Mouse (Mus musculus): ENCODE results near the gene Ccdc78. TPM values are rescaled to one million over a fixed set of nuclear protein-coding genes. Genes with fewer than 3 reads are reported as not detected.

Gene Ccdc78
- polyA plus RNA-seq, 1 experiment from 2014 or later, result 0.11 TPM

DNA sequence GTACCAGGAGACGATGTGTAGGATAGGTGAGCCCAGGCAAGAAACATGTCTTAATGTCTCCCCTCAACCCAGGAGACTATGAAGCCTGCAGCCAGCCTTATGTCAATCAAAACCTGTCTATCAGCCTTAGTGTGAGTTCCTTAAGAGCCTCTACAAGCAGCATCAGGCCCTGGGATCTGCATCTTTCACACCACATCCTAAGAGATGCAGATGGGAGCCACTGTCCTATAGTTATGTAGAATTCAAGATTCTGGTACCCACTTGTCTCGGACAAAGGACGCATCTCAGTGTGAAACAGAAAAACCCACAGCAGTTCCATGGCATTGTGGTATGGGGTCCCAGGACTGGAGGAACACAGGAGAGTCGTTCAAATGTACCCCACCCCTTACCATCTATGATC is 31.3 kb upstream of the Ccdc78 start:
- Histone ChIP-seq H3K36me3 (ENCODE audit: control insufficient read depth, insufficient read depth, low read length) (no peaks in the 10 kb centered on the region), H3K9ac (ENCODE audit: low read length) (no peak overlapping the region; the same call in 1 of the 2 replicates), H3K4me3 (ENCODE audit: low read depth, low read length) (no peak overlapping the region), H3K9me3 (ENCODE audit: control insufficient read depth, low read length) (no peaks in the 10 kb centered on the region), H3K4me1 (ENCODE audit: control insufficient read depth, insufficient read depth, low read length) (no peaks in the 10 kb centered on the region), H3K27me3 (ENCODE audit: control insufficient read depth, insufficient read depth, low read length) (no peaks in the 10 kb centered on the region), H3K4me2 (no peak overlapping the region), H3K27ac (ENCODE audit: low read depth, low read length) (no peak overlapping the region)
- ATAC-seq (ENCODE audit: low FRiP score) (no peak), DNase-seq (ENCODE audit: low spot score, missing footprints) (no peak)
- WGBS, result 83% methylated on average over 4 of the region's 4 CpGs

DNA sequence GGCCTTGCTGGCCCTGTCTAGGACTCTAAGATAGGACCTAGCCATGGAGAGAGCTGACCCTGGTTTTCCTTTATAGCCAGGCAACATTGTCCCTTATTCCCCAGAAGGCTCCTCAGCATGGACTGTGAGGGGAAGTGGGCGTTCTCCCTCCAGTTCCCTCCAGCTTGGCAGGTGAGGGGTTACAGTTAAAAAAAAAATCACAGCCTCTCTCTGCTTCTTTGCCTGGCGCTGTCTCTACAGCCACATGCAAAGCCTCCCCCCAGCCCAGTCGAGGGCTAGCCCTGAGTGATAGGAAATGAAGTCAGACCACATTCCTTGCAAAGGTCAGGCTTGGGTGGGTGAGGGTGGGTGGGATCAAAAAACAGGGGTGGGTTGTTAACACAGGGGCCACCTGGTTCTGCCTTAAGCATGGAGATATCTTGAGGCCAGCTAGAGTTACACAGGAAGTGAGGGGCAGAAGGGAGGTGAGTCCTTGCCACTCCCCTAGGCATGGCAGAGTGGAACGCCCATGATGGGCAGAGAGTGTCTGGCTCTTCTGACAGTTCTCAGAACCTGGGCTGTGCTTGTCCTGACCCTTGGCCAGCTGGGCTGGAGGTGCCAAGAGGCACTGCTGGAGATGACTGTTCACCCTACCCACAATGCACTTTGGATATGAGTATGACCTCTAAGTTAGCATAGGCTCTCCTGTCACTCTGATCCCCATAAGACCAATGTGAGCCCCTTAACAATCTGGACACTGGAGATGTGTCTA is 30.6 kb upstream of the Ccdc78 start:
- Histone ChIP-seq H3K4me3 (ENCODE audit: low read depth, low read length) (no peak overlapping the region), H3K36me3 (ENCODE audit: control insufficient read depth, insufficient read depth, low read length) (no peaks in the 10 kb centered on the region), H3K4me1 (ENCODE audit: control insufficient read depth, insufficient read depth, low read length) (no peaks in the 10 kb centered on the region), H3K9me3 (ENCODE audit: control insufficient read depth, low read length) (no peaks in the 10 kb centered on the region), H3K27me3 (ENCODE audit: control insufficient read depth, insufficient read depth, low read length) (no peaks in the 10 kb centered on the region), H3K9ac (ENCODE audit: low read length) (no peak overlapping the region), H3K4me2 (no peak overlapping the region), H3K27ac (ENCODE audit: low read depth, low read length) (no peak overlapping the region)
- no peak for ATAC-seq (ENCODE audit: low FRiP score)
- 70% methylated on average over 4 of the region's 4 CpGs for whole genome bisulfite sequencing
- DNase-seq (ENCODE audit: low spot score, missing footprints), result no peak

DNA sequence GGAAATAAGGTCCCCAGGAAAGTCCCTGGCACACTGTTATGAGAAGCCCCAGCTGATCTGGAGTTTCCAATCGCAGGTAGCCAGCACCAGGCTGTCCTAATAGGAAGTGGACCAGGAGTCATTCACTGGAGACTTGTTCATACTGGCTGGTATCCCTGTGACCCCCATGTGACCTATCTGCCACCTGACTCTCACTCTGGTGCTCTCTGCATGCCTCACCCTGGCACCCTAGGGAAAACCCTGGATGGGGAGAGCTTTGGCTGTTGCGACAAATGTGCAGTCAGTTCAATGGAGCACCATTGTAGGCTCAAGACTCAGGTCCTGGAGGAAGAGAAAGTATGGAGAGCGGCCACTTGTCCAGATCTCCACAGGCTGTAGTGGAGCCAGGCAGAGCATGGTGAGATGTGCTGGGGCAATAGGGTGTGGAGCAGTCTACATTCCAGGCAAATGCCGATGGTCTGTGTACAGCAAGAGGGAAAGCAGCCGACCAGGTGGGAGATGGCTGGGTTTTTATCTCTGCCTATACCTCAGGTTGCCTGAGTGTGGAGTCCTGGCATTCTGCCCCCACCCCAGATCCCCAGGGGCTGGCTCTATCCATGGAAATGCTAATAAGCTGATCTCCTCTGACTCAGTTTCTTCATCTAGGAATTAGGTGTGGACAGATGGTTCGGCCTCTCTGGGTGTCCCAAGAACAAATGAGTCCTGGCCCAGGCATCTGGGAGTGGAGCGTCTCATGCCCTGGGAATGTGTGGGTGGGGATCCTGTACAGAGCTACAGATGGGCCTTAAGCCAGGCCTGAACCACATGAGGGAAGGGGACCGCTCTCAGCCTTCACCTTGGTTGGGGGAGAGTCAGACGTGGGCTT is 29.8 kb upstream of the Ccdc78 start:
- Histone ChIP-seq H3K9me3 (ENCODE audit: control insufficient read depth, low read length) (no peaks in the 10 kb centered on the region), H3K9ac (ENCODE audit: low read length) (no peak overlapping the region), H3K27me3 (ENCODE audit: control insufficient read depth, insufficient read depth, low read length) (no peaks in the 10 kb centered on the region), H3K36me3 (ENCODE audit: control insufficient read depth, insufficient read depth, low read length) (no peaks in the 10 kb centered on the region), H3K4me2 (no peak overlapping the region), H3K4me1 (ENCODE audit: control insufficient read depth, insufficient read depth, low read length) (no peaks in the 10 kb centered on the region), H3K27ac (ENCODE audit: low read depth, low read length) (no peak overlapping the region), H3K4me3 (ENCODE audit: low read depth, low read length) (no peak overlapping the region)
- no peak for ATAC-seq (ENCODE audit: low FRiP score)
- no peak for DNase-seq (ENCODE audit: low spot score, missing footprints)
- WGBS, result 88% methylated on average over 9 of the region's 9 CpGs

DNA sequence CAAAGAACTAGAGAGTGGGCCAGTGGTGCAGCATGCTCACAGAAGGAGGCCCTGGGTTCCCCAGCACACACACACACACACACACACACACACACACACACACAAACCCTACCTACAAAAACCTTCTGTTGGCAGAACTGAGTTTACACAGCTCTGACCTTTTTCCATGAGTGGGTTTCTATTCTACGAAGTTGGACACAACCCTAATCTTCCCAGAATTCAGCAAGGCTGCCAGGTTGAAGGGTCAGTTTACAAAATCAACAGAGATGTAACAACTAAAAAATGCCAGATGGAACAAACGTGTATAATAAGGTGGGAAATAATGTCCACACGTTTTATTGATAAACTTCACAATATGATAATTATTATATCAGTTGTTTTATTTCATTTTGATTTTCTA is 28.7 kb upstream of the Ccdc78 start:
- DNase-seq (ENCODE audit: low spot score, missing footprints) (no peak), ATAC-seq (ENCODE audit: low FRiP score) (no peak)
- no peaks in the 10 kb centered on the region for H3K9me3 ChIP-seq (ENCODE audit: control insufficient read depth, low read length)
- H3K4me3 ChIP-seq (ENCODE audit: low read depth, low read length), result no peak overlapping the region
- H3K27me3 ChIP-seq (ENCODE audit: control insufficient read depth, insufficient read depth, low read length), result no peaks in the 10 kb centered on the region
- H3K27ac ChIP-seq (ENCODE audit: low read depth, low read length), result no peak overlapping the region
- no peak overlapping the region for H3K9ac ChIP-seq (ENCODE audit: low read length)
- H3K36me3 ChIP-seq (ENCODE audit: control insufficient read depth, insufficient read depth, low read length), result no peaks in the 10 kb centered on the region
- H3K4me1 ChIP-seq (ENCODE audit: control insufficient read depth, insufficient read depth, low read length), result 0 out of 2 replicates have a peak, but pooled peaks cover 5% of the 10 kb centered on the region
- 84% methylated on average over 3 of the region's 3 CpGs for WGBS
- H3K4me2 ChIP-seq, result no peak overlapping the region

DNA sequence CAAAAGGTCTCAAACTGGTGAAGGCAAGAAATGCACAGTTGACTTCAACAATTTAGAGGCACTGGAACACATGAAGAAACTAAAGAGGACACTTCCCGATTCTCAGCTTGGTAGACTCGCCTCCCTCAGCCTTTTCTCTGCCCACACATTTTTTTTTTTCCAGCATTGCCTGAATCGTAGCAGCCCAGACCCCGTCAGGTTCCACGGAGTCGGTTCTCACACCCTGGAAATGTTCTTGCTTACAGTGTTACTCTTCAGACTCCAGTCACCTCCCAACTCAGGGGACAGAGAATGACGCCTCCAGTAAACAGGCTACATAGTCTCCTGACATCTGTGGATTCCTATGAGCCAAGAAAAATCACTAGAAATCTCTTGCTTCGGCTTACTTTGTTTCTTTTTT is 26.2 kb upstream of the Ccdc78 start:
- 86% methylated on average over 8 of the region's 8 CpGs for WGBS
- DNase-seq (ENCODE audit: low spot score, missing footprints), result no peak
- no peak for ATAC-seq (ENCODE audit: low FRiP score)

DNA sequence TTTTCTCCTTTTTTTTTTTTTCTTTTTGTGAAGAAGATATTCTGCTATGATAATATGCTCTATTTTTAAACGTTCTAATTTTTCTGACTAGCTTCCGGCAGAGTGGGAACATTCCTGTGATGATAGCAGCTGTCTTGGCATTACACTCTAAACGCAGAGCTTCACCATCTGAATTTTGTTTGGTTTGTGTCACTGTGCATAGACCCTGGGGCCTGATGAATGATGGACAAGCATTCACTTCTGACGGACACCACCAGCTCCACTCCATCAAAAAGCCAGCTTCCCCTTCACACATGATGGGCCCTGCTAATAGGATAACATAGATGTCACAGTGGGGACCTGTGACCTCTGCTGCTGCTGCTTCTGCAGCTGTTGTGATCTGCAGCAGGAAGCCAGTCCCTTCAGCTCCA is 24.8 kb upstream of the Ccdc78 start:
- H3K36me3 ChIP-seq (ENCODE audit: control insufficient read depth, insufficient read depth, low read length), result no peaks in the 10 kb centered on the region
- no peak overlapping the region for H3K9ac ChIP-seq (ENCODE audit: low read length)
- no peaks in the 10 kb centered on the region for H3K9me3 ChIP-seq (ENCODE audit: control insufficient read depth, low read length)
- no peak overlapping the region for H3K4me3 ChIP-seq (ENCODE audit: low read depth, low read length)
- H3K4me1 ChIP-seq (ENCODE audit: control insufficient read depth, insufficient read depth, low read length), result 0 out of 2 replicates have a peak, but pooled peaks cover 5% of the 10 kb centered on the region
- no peak overlapping the region for H3K27ac ChIP-seq (ENCODE audit: low read depth, low read length)
- no peak for DNase-seq (ENCODE audit: low spot score, missing footprints)
- 33% methylated on average over 4 of the region's 4 CpGs for WGBS
- H3K4me2 ChIP-seq, result no peak overlapping the region
- peaks cover 4% of the 10 kb centered on the region for H3K27me3 ChIP-seq (ENCODE audit: control insufficient read depth, insufficient read depth, low read length)
- ATAC-seq (ENCODE audit: low FRiP score), result no peak

More for the DNA sequence above, 26.2 kb upstream of the Ccdc78 start:
- Histone ChIP-seq H3K4me1 (ENCODE audit: control insufficient read depth, insufficient read depth, low read length) (0 out of 2 replicates have a peak, but pooled peaks cover 5% of the 10 kb centered on the region), H3K36me3 (ENCODE audit: control insufficient read depth, insufficient read depth, low read length) (no peaks in the 10 kb centered on the region), H3K27me3 (ENCODE audit: control insufficient read depth, insufficient read depth, low read length) (peaks cover 4% of the 10 kb centered on the region), H3K4me2 (no peak overlapping the region), H3K9ac (ENCODE audit: low read length) (no peak overlapping the region), H3K27ac (ENCODE audit: low read depth, low read length) (no peak overlapping the region), H3K9me3 (ENCODE audit: control insufficient read depth, low read length) (no peaks in the 10 kb centered on the region), H3K4me3 (ENCODE audit: low read depth, low read length) (no peak overlapping the region)

DNA sequence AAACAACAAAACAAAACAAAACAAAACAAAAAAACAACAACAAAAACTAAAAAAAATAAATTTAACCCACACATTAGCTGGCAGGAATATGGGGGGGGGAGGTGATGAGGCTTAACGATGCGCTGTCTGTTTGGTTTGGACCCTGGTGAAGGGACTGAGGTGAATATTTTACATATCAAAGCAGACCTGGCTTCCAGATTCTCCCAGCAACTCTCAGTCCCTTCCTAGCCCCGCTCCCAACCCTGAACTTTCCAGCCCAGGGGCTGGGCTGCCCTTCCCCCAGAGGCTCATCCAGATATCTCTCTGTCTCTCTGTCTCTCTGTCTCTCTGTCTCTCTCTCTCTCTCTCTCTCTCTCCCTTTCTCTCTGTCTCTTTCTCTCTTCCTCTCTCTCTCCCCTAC is 23.8 kb upstream of the Ccdc78 start:
- no peak for DNase-seq (ENCODE audit: low spot score, missing footprints)
- Histone ChIP-seq H3K4me3 (ENCODE audit: low read depth, low read length) (no peak overlapping the region), H3K36me3 (ENCODE audit: control insufficient read depth, insufficient read depth, low read length) (no peaks in the 10 kb centered on the region), H3K27me3 (ENCODE audit: control insufficient read depth, insufficient read depth, low read length) (peaks cover 4% of the 10 kb centered on the region), H3K27ac (ENCODE audit: low read depth, low read length) (no peak overlapping the region), H3K4me1 (ENCODE audit: control insufficient read depth, insufficient read depth, low read length) (0 out of 2 replicates have a peak, but pooled peaks cover 5% of the 10 kb centered on the region), H3K9ac (ENCODE audit: low read length) (no peak overlapping the region), H3K9me3 (ENCODE audit: control insufficient read depth, low read length) (no peaks in the 10 kb centered on the region), H3K4me2 (no peak overlapping the region)
- ATAC-seq (ENCODE audit: low FRiP score), result no peak
- 40% methylated on average over 3 of the region's 3 CpGs for WGBS

DNA sequence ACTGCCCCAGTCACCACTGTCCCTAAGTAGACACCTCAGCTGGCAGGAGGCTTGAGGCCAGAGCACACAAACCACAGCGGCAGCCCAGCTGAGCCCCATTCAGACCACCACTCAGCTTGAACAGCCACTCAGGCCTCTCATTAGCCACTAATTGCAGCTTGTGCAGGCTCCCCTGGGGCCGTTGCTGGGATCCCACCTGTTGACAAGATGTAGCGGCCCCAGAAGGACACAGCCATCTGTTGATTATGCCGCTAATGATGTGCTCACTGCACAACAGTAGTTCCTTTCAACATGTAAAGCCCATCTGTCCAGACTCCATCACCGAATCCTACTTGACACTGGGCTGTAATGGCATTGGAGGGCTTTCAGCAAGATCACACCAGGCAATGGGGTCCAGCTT is 20.5 kb upstream of the Ccdc78 start:
- H3K4me2 ChIP-seq, result no peak overlapping the region
- no peak overlapping the region for H3K27ac ChIP-seq (ENCODE audit: low read depth, low read length)
- no peak overlapping the region for H3K9ac ChIP-seq (ENCODE audit: low read length)
- H3K9me3 ChIP-seq (ENCODE audit: control insufficient read depth, low read length), result no peaks in the 10 kb centered on the region
- 0 out of 2 replicates have a peak, but pooled peaks cover 5% of the 10 kb centered on the region for H3K4me1 ChIP-seq (ENCODE audit: control insufficient read depth, insufficient read depth, low read length)
- 62% methylated on average over 5 of the region's 5 CpGs for WGBS
- H3K4me3 ChIP-seq (ENCODE audit: low read depth, low read length), result no peak overlapping the region
- peaks cover 7% of the 10 kb centered on the region for H3K27me3 ChIP-seq (ENCODE audit: control insufficient read depth, insufficient read depth, low read length)
- ATAC-seq (ENCODE audit: low FRiP score), result no peak
- no peaks in the 10 kb centered on the region for H3K36me3 ChIP-seq (ENCODE audit: control insufficient read depth, insufficient read depth, low read length)
- no peak for DNase-seq (ENCODE audit: low spot score, missing footprints)

DNA sequence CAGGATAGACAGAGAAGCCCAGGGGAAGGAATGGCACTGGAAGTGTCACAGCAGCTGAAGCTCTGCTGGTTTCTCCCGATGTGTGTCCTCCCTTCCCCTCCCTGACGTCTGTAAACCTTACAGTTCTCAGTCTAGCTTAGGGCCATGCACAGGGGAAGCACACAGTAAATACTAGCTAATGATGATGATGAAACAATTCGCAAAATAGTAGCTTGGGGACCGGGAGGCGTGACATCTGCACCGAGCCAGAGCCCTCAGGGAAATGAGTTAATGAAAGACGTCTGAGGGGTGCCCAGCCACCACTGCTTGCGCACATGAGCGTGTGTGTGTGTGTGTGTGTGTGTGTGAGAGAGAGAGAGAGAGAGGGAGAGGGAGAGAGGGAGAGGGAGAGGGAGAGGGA is 17.0 kb upstream of the Ccdc78 start:
- Histone ChIP-seq H3K36me3 (ENCODE audit: control insufficient read depth, insufficient read depth, low read length) (no peaks in the 10 kb centered on the region), H3K27me3 (ENCODE audit: control insufficient read depth, insufficient read depth, low read length) (0 out of 2 replicates have a peak, but pooled peaks cover 3% of the 10 kb centered on the region), H3K4me2 (no peak overlapping the region), H3K9me3 (ENCODE audit: control insufficient read depth, low read length) (no peaks in the 10 kb centered on the region), H3K9ac (ENCODE audit: low read length) (no peak overlapping the region), H3K4me1 (ENCODE audit: control insufficient read depth, insufficient read depth, low read length) (peaks cover 4% of the 10 kb centered on the region; the same call in 1 of the 2 replicates), H3K4me3 (ENCODE audit: low read depth, low read length) (no peak overlapping the region), H3K27ac (ENCODE audit: low read depth, low read length) (no peak overlapping the region)
- no peak for DNase-seq (ENCODE audit: low spot score, missing footprints)
- WGBS, result 69% methylated on average over 9 of the region's 9 CpGs
- no peak for ATAC-seq (ENCODE audit: low FRiP score)
